ENCODE assay signal across 13 mouse cellular contexts in the genomic region with DNA sequence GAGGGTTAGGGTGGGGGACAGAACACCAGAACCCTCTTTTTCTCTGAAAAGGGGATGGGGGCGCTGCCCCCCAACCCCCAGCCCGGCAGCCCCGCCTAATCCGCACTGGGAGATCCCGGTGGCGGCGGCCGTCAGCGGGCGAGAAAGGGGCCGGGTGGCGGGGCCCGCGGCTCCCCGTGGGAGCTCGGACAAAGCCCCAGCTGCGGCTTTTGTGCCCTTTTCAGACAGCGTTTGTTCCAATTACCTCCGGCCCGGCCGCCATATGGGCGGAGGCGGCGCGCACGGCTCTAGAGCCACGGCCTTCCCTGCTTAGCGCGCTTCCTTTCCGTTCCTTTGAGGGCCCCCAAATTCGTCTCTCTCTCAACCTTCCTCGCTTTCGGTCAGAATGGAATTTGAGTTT. TPM values are rescaled to one million over a fixed set of nuclear protein-coding genes. Genes with fewer than 3 reads are reported as not detected.
DNase-seq lines count a peak whose midpoint lies in the region; ATAC-seq lines count a peak whose summit lies in the region.
"Had no signal": no experiment of that assay in that cellular context is flagged by ENCODE, and none has a peak within 500 bp of the region (broad histone marks: within the 10 kb centered on the region; RNA-seq: fewer than 3 reads in every experiment).

No protein-coding gene starts in this region.

- DNase-seq in heart, adult 11 months: no peak
- no peak for DNase-seq in left cerebral cortex, adult 18-20 months (ENCODE audit: low spot score in 2 of 2)
- DNase-seq in cerebellum, adult 9-10 months: no peak
- no peak for DNase-seq in ovary, postnatal 14 days (ENCODE audit: low spot score)
- DNase-seq: heart, postnatal 36 days; left cerebral cortex, postnatal 4 days had no signal

- H3K27me3 ChIP-seq in heart, embryonic 11.5 days (ENCODE audit: control insufficient read depth, insufficient read depth, low read length): peaks cover 76% of the 10 kb centered on the region
- H3K27me3 ChIP-seq in embryonic facial prominence, embryonic 13.5 days: peaks cover 94% of the 10 kb centered on the region
- H3K27me3 ChIP-seq in intestine, embryonic 16.5 days (replicated peaks; ENCODE audit: control insufficient read depth, insufficient read depth, low read length): peaks cover 79% of the 10 kb centered on the region
- peaks cover 24% of the 10 kb centered on the region for H3K27me3 ChIP-seq in neural tube, embryonic 14.5 days (ENCODE audit: control insufficient read depth, insufficient read depth, low read length)

- H3K4me1 ChIP-seq in heart, embryonic 11.5 days (ENCODE audit: control insufficient read depth, insufficient read depth, low read length): peaks cover 17% of the 10 kb centered on the region
- H3K4me1 ChIP-seq in embryonic facial prominence, embryonic 13.5 days: peaks cover 31% of the 10 kb centered on the region
- peaks cover 18% of the 10 kb centered on the region for H3K4me1 ChIP-seq in intestine, embryonic 16.5 days (ENCODE audit: control insufficient read depth, insufficient read depth, low read length)
- peaks cover 8% of the 10 kb centered on the region for H3K4me1 ChIP-seq in neural tube, embryonic 14.5 days (ENCODE audit: control insufficient read depth, insufficient read depth, low read length)

- H3K9me3 ChIP-seq in heart, embryonic 11.5 days (replicated peaks; ENCODE audit: control insufficient read depth, low read length): no peaks in the 10 kb centered on the region
- H3K9me3 ChIP-seq in embryonic facial prominence, embryonic 13.5 days: no peaks in the 10 kb centered on the region
- H3K9me3 ChIP-seq in intestine, embryonic 16.5 days (ENCODE audit: control insufficient read depth, low read length): no peaks in the 10 kb centered on the region
- H3K9me3 ChIP-seq in neural tube, embryonic 14.5 days (ENCODE audit: control insufficient read depth, low read length): no peaks in the 10 kb centered on the region

- no peaks in the 10 kb centered on the region for H3K36me3 ChIP-seq in heart, embryonic 11.5 days (ENCODE audit: control insufficient read depth, insufficient read depth, low read length)
- no peaks in the 10 kb centered on the region for H3K36me3 ChIP-seq in embryonic facial prominence, embryonic 13.5 days
- no peaks in the 10 kb centered on the region for H3K36me3 ChIP-seq in intestine, embryonic 16.5 days (ENCODE audit: control insufficient read depth, insufficient read depth, low read length)
- no peaks in the 10 kb centered on the region for H3K36me3 ChIP-seq in neural tube, embryonic 14.5 days (ENCODE audit: control insufficient read depth, insufficient read depth, low read length)

- under 1% methylated on average over 33 of the region's 33 CpGs for WGBS in heart, embryonic 11.5 days (ENCODE audit: insufficient replicate concordance)
- WGBS in embryonic facial prominence, embryonic 13.5 days: under 1% methylated on average over 33 of the region's 33 CpGs
- under 1% methylated on average over 33 of the region's 33 CpGs for WGBS in intestine, embryonic 16.5 days
- under 1% methylated on average over 33 of the region's 33 CpGs for WGBS in neural tube, embryonic 14.5 days

- H3K4me3 ChIP-seq in heart, embryonic 11.5 days (ENCODE audit: low read depth, low read length): peak overlapping the region; percentile 26; the same call in 1 of the 2 replicates
- H3K4me3 ChIP-seq in embryonic facial prominence, embryonic 13.5 days: peak overlapping the region; percentile 16; the same call in 1 of the 2 replicates
- H3K4me3 ChIP-seq in intestine, embryonic 16.5 days (ENCODE audit: low read length): peak overlapping the region; percentile 26
- peak overlapping the region; percentile 53 for H3K4me3 ChIP-seq in neural tube, embryonic 14.5 days (ENCODE audit: low read depth, low read length)

- no peak for ATAC-seq in heart, embryonic 11.5 days (replicated peaks; ENCODE audit: insufficient number of reproducible peaks, low FRiP score, low TSS enrichment)
- ATAC-seq in embryonic facial prominence, embryonic 13.5 days (ENCODE audit: insufficient number of reproducible peaks, insufficient read depth, low FRiP score, low TSS enrichment, low read depth): no peak
- no peak for ATAC-seq in intestine, embryonic 16.5 days
- no peak for ATAC-seq in neural tube, embryonic 14.5 days (ENCODE audit: low read depth)

- H3K9ac ChIP-seq in heart, embryonic 11.5 days (ENCODE audit: low read depth, low read length): no peak overlapping the region
- no peak overlapping the region; the same call in 1 of the 2 replicates for H3K9ac ChIP-seq in embryonic facial prominence, embryonic 13.5 days
- no peak overlapping the region for H3K9ac ChIP-seq in intestine, embryonic 16.5 days (ENCODE audit: low read depth, low read length)
- peak overlapping the region; percentile 89 for H3K9ac ChIP-seq in neural tube, embryonic 14.5 days (replicated peaks; ENCODE audit: low read depth, low read length)

- H3K27ac ChIP-seq in heart, embryonic 11.5 days (ENCODE audit: low read depth, low read length): no peak overlapping the region
- H3K27ac ChIP-seq in embryonic facial prominence, embryonic 13.5 days: no peak overlapping the region
- H3K27ac ChIP-seq in intestine, embryonic 16.5 days (ENCODE audit: low read length): no peak overlapping the region
- peak overlapping the region; percentile 91 for H3K27ac ChIP-seq in neural tube, embryonic 14.5 days (ENCODE audit: low read depth, low read length)

- peak overlapping the region; percentile 41 for H3K4me2 ChIP-seq in heart, embryonic 11.5 days
- peak overlapping the region; percentile 26 for H3K4me2 ChIP-seq in embryonic facial prominence, embryonic 13.5 days
- H3K4me2 ChIP-seq in intestine, embryonic 16.5 days (ENCODE audit: low read depth, low read length): 0 out of 2 replicates have a peak overlapping the region, but pooled peaks have one; percentile 16
- H3K4me2 ChIP-seq in neural tube, embryonic 14.5 days (ENCODE audit: low read depth, low read length): peak overlapping the region; percentile 74

RNA-seq across cellular contexts. Expression of a gene that starts 6.5 kb away (rescaled TPM):
- 0.11 TPM in 1 of 2 replicates, not detected in the other for polyA plus RNA-seq in heart, embryonic 11.5 days (2014; fragmentation: Nextera tagmentation; extraction: Ambion mirVana)
- polyA plus RNA-seq in embryonic facial prominence, embryonic 13.5 days (2015; fragmentation: Nextera tagmentation; extraction: Ambion mirVana): 0.10 and 0.44 TPM in 2 replicates
- polyA plus RNA-seq in intestine, embryonic 16.5 days (2015; fragmentation: Nextera tagmentation; extraction: Ambion mirVana): not detected in 2 replicates
- polyA plus RNA-seq in neural tube, embryonic 14.5 days (2014; fragmentation: Nextera tagmentation; extraction: Ambion mirVana): 27.6 and 28.1 TPM in 2 replicates
- not detected for total RNA-seq in left cerebral cortex, adult 18-20 months (2021)
- total RNA-seq: adrenal gland, adult 18-20 months; heart, postnatal 36 days had no signal
- polyA plus RNA-seq: C2C12; cortical plate, adult 2 months had no signal

RNA-seq across cellular contexts. Expression of a gene that starts 34.6 kb away (rescaled TPM):
- polyA plus RNA-seq in heart, embryonic 11.5 days (2014; fragmentation: Nextera tagmentation; extraction: Ambion mirVana): 6.6 and 8.6 TPM in 2 replicates
- 2.0 and 2.5 TPM in 2 replicates for polyA plus RNA-seq in embryonic facial prominence, embryonic 13.5 days (2015; fragmentation: Nextera tagmentation; extraction: Ambion mirVana)
- 19.9 and 20.2 TPM in 2 replicates for polyA plus RNA-seq in intestine, embryonic 16.5 days (2015; fragmentation: Nextera tagmentation; extraction: Ambion mirVana)
- polyA plus RNA-seq in neural tube, embryonic 14.5 days (2014; fragmentation: Nextera tagmentation; extraction: Ambion mirVana): 5.8 and 8.3 TPM in 2 replicates
- 1 to 10 TPM; 7.9 to 8.6 TPM for total RNA-seq in left cerebral cortex, adult 18-20 months (2021)

RNA-seq across cellular contexts. Expression of a gene that starts 38.3 kb away (rescaled TPM):
- polyA plus RNA-seq in heart, embryonic 11.5 days (2014; fragmentation: Nextera tagmentation; extraction: Ambion mirVana): 0.18 TPM in 1 of 2 replicates, not detected in the other
- polyA plus RNA-seq in embryonic facial prominence, embryonic 13.5 days (2015; fragmentation: Nextera tagmentation; extraction: Ambion mirVana): not detected in 2 replicates
- polyA plus RNA-seq in intestine, embryonic 16.5 days (2015; fragmentation: Nextera tagmentation; extraction: Ambion mirVana): 0.18 and 0.37 TPM in 2 replicates
- 0.29 TPM in 1 of 2 replicates, not detected in the other for polyA plus RNA-seq in neural tube, embryonic 14.5 days (2014; fragmentation: Nextera tagmentation; extraction: Ambion mirVana)
- not detected for total RNA-seq in left cerebral cortex, adult 18-20 months (2021)
- total RNA-seq: adrenal gland, adult 18-20 months; left cerebral cortex, postnatal 4 days had no signal

Comparison
In these comparisons a context has a peak if more than half of its experiments do, and no peak if none do; other contexts are left out.
1. H3K4me2 ChIP-seq: peak in every context shown above with its lines; median percentile 74 in neural tube, embryonic 14.5 days; 41 in heart, embryonic 11.5 days; 26 in embryonic facial prominence, embryonic 13.5 days; 16 in intestine, embryonic 16.5 days.
2. RNA of a gene that starts 6.5 kb away (polyA plus RNA-seq): 27.6 to 28.1 TPM in neural tube, embryonic 14.5 days; 0.10 to 0.44 TPM in embryonic facial prominence, embryonic 13.5 days, 0.11 TPM in heart, embryonic 11.5 days and not detected in intestine, embryonic 16.5 days; every median in the first group is over 10 times any median in the second.
3. Peak in every context shown above with its lines, with median percentiles within 50 percentile points of each other: H3K4me3 ChIP-seq.